16 mouse cellular contexts compared by ENCODE assay signal in genomic region chr17:36982253-36983155, GRCm38 (mm10). TPM values are rescaled to one million over a fixed set of nuclear protein-coding genes. Genes with fewer than 3 reads are reported as not detected.
DNase-seq lines count a peak whose midpoint lies in the region; ATAC-seq and TF ChIP-seq lines count a peak whose summit lies in the region.
"Had no signal": no experiment of that assay in that cellular context is flagged by ENCODE, and none has a peak within 500 bp of the region (broad histone marks: within the 10 kb centered on the region; RNA-seq: fewer than 3 reads in every experiment).

No protein-coding gene starts in this region.

- ATAC-seq in midbrain, postnatal 0 days (ENCODE audit: low FRiP score) = no peak
- ATAC-seq: forebrain, embryonic 16.5 days; liver, postnatal 0 days had no signal

- no peak for TF ChIP-seq CTCF in midbrain, postnatal 0 days (IDR thresholded peaks at IDR 0.05)

- H3K9me3 ChIP-seq in midbrain, embryonic 10.5 days (replicated peaks) = no peaks in the 10 kb centered on the region
- H3K9me3 ChIP-seq in midbrain, postnatal 0 days (ENCODE audit: low read length) = no peaks in the 10 kb centered on the region
- H3K9me3 ChIP-seq in ES-E14 (ENCODE audit: control insufficient read depth, insufficient read depth, low read depth, low read length) = no peaks in the 10 kb centered on the region
- H3K9me3 ChIP-seq: neural tube, embryonic 12.5 days had no signal

- H3K4me1 ChIP-seq in midbrain, embryonic 10.5 days = peaks cover 23% of the 10 kb centered on the region
- H3K4me1 ChIP-seq in midbrain, postnatal 0 days (ENCODE audit: insufficient read depth, low read length) = no peaks in the 10 kb centered on the region
- H3K4me1 ChIP-seq in ES-E14 (ENCODE audit: control insufficient read depth in 2 of 2, insufficient read depth in 2 of 2, low read length in 2 of 2, poor library complexity in 1 of 2) = peaks cover 13 to 28% of the 10 kb centered on the region in 2 experiments
- H3K4me1 ChIP-seq: neural tube, embryonic 12.5 days had no signal

- H3K27me3 ChIP-seq in midbrain, embryonic 10.5 days (ENCODE audit: low read depth, poor library complexity, severe bottlenecking) = peaks cover 74% of the 10 kb centered on the region
- H3K27me3 ChIP-seq in midbrain, postnatal 0 days (ENCODE audit: insufficient read depth, low read length) = no peaks in the 10 kb centered on the region

- no peak overlapping the region for H3K9ac ChIP-seq in midbrain, postnatal 0 days (replicated peaks; ENCODE audit: low read length, poor library complexity, severe bottlenecking)
- H3K9ac ChIP-seq in ES-E14 (ENCODE audit: insufficient read depth, low read depth, low read length, poor library complexity, severe bottlenecking) = peak overlapping the region; percentile 29; the same call in 1 of the 2 replicates
- H3K9ac ChIP-seq: liver, postnatal 0 days; neural tube, embryonic 12.5 days had no signal

- no peak for DNase-seq in midbrain, embryonic 10.5 days (ENCODE audit: low spot score)
- DNase-seq in midbrain, postnatal 0 days (ENCODE audit: low spot score) = no peak
- DNase-seq in ES-E14 (ENCODE audit: low read depth, low spot score) = no peak
- DNase-seq in embryo, embryonic 9.5 days (ENCODE audit: extremely low spot score) = peak; percentile 8
- peak; percentile 29 for DNase-seq in lung, postnatal 25 days (ENCODE audit: low spot score)
- no peak for DNase-seq in urinary bladder, postnatal 10 days (ENCODE audit: low spot score)
- no peak for DNase-seq in layer of hippocampus, adult 18-20 months (ENCODE audit: low spot score in 2 of 2)
- no peak for DNase-seq in kidney, postnatal 25 days
- DNase-seq: adrenal gland, postnatal 10 days; heart, adult 18-20 months; liver, postnatal 0 days had no signal

- H3K4me3 ChIP-seq in midbrain, embryonic 10.5 days = peak overlapping the region; percentile 30; the same call in 1 of the 2 replicates
- H3K4me3 ChIP-seq in midbrain, postnatal 0 days (ENCODE audit: low read depth, low read length) = no peak overlapping the region
- peak overlapping the region in 1 of 2 experiments; percentile 65; a peak in 2 of 4 replicates for H3K4me3 ChIP-seq in ES-E14 (ENCODE audit: insufficient read depth in 1 of 2, low read depth in 1 of 2, low read length in 2 of 2, poor library complexity in 1 of 2, severe bottlenecking in 1 of 2)
- H3K4me3 ChIP-seq: neural tube, embryonic 12.5 days had no signal

- H3K36me3 ChIP-seq in midbrain, embryonic 10.5 days = no peaks in the 10 kb centered on the region
- H3K36me3 ChIP-seq in midbrain, postnatal 0 days (ENCODE audit: insufficient read depth, low read length) = no peaks in the 10 kb centered on the region
- H3K36me3 ChIP-seq in ES-E14 (ENCODE audit: control insufficient read depth, insufficient read depth, low read length, poor library complexity, severe bottlenecking) = peaks cover 8% of the 10 kb centered on the region; the same call in 1 of the 2 replicates
- H3K36me3 ChIP-seq: neural tube, embryonic 12.5 days had no signal

- H3K27ac ChIP-seq in midbrain, embryonic 10.5 days (replicated peaks) = no peak overlapping the region
- H3K27ac ChIP-seq in midbrain, postnatal 0 days (ENCODE audit: low read depth, low read length) = no peak overlapping the region
- peak overlapping the region; percentile 93 for H3K27ac ChIP-seq in ES-E14 (ENCODE audit: insufficient read depth, low read depth, low read length, poor library complexity, severe bottlenecking)
- H3K27ac ChIP-seq: neural tube, embryonic 12.5 days had no signal

- in situ Hi-C loops in ES-E14 (cut with MboI; ENCODE audit: low sequenced_read_pairs in 2 of 2, unreplicated experiment in 2 of 2) = no loop called here

- no peak overlapping the region for H3K4me2 ChIP-seq in midbrain, postnatal 0 days (ENCODE audit: low read depth, low read length, poor library complexity, severe bottlenecking)

- 31% methylated on average over 5 of the region's 5 CpGs for WGBS in midbrain, embryonic 10.5 days
- 41% methylated on average over 5 of the region's 5 CpGs for WGBS in midbrain, postnatal 0 days

TF ChIP-seq in ES-E14, 5 proteins besides CTCF, POLR2A, EP300 and RAD21:
- TF ChIP-seq MAFK (IDR thresholded peaks at IDR 0.05; ENCODE audit: insufficient read depth, low read depth, low read length) = no peak
- TF ChIP-seq ZC3H11A (IDR thresholded peaks at IDR 0.05; ENCODE audit: borderline replicate concordance, low read depth, low read length) = no peak
- no peak for TF ChIP-seq ZNF384 (IDR thresholded peaks at IDR 0.05; ENCODE audit: low read depth, low read length)
- TF ChIP-seq HCFC1 (IDR thresholded peaks at IDR 0.05; ENCODE audit: borderline replicate concordance, insufficient read depth, low read length) = no peak
- TF ChIP-seq CHD2 (IDR thresholded peaks at IDR 0.05; ENCODE audit: low read depth, low read length) = peak; percentile 15; the same call in 1 of the 2 replicates

RNA-seq across cellular contexts. Expression of gene 2410137M14Rik, which starts 1.5 kb away (rescaled TPM):
- not detected in 2 replicates for polyA plus RNA-seq in midbrain, embryonic 10.5 days (2016; fragmentation: Nextera tagmentation; extraction: Ambion mirVana)
- not detected in 2 replicates for total RNA-seq in midbrain, postnatal 0 days (2014; rRNA removed)
- polyA plus RNA-seq in midbrain, postnatal 0 days (2015; fragmentation: Nextera tagmentation; extraction: Ambion mirVana) = 0.39 and 0.52 TPM in 2 replicates
- total RNA-seq in ES-E14 (2012; rRNA removed) = 14.8 and 16.9 TPM in 2 replicates
- not detected for total RNA-seq in layer of hippocampus, adult 18-20 months (2021)
- total RNA-seq: adrenal gland, postnatal 10 days; left cerebral cortex, postnatal 14 days had no signal
- polyA plus RNA-seq: embryonic facial prominence, embryonic 11.5 days; hindbrain, embryonic 11.5 days; liver, postnatal 0 days; neural tube, embryonic 12.5 days had no signal

RNA-seq across cellular contexts. Expression of gene H2-M5, which starts 6.8 kb away (rescaled TPM):
- polyA plus RNA-seq in midbrain, embryonic 10.5 days (2016; fragmentation: Nextera tagmentation; extraction: Ambion mirVana) = 0.83 and 1.2 TPM in 2 replicates
- total RNA-seq in midbrain, postnatal 0 days (2014; rRNA removed) = 2.0 and 4.3 TPM in 2 replicates
- polyA plus RNA-seq in midbrain, postnatal 0 days (2015; fragmentation: Nextera tagmentation; extraction: Ambion mirVana) = 1.3 and 1.6 TPM in 2 replicates
- 49.4 and 55.4 TPM in 2 replicates for total RNA-seq in ES-E14 (2012; rRNA removed)
- total RNA-seq in layer of hippocampus, adult 18-20 months (2021) = under 1 TPM; 0.87 to 0.96 TPM
- total RNA-seq: adrenal gland, postnatal 10 days; heart, adult 18-20 months had no signal
- polyA plus RNA-seq: liver, postnatal 0 days had no signal

RNA-seq across cellular contexts. Expression of gene Zfp57, which starts 18.5 kb away (rescaled TPM):
- 61.6 and 87.8 TPM in 2 replicates for polyA plus RNA-seq in midbrain, embryonic 10.5 days (2016; fragmentation: Nextera tagmentation; extraction: Ambion mirVana)
- total RNA-seq in midbrain, postnatal 0 days (2014; rRNA removed) = 140 and 182 TPM in 2 replicates
- polyA plus RNA-seq in midbrain, postnatal 0 days (2015; fragmentation: Nextera tagmentation; extraction: Ambion mirVana) = 166 and 171 TPM in 2 replicates
- total RNA-seq in ES-E14 (2012; rRNA removed) = 360 and 437 TPM in 2 replicates
- 1 to 10 TPM; 8.1 to 8.7 TPM for total RNA-seq in layer of hippocampus, adult 18-20 months (2021)

RNA-seq across cellular contexts. Expression of gene Znrd1as, which starts 24.1 kb away (rescaled TPM):
- polyA plus RNA-seq in midbrain, embryonic 10.5 days (2016; fragmentation: Nextera tagmentation; extraction: Ambion mirVana) = 8.8 and 10.6 TPM in 2 replicates
- total RNA-seq in midbrain, postnatal 0 days (2014; rRNA removed) = 2.1 and 3.5 TPM in 2 replicates
- polyA plus RNA-seq in midbrain, postnatal 0 days (2015; fragmentation: Nextera tagmentation; extraction: Ambion mirVana) = 2.8 and 3.0 TPM in 2 replicates
- total RNA-seq in ES-E14 (2012; rRNA removed) = 13.8 and 15.1 TPM in 2 replicates
- 1 to 10 TPM; 5.6 to 7.2 TPM for total RNA-seq in layer of hippocampus, adult 18-20 months (2021)

RNA-seq across cellular contexts. Expression of gene Znrd1, which starts 24.1 kb away (rescaled TPM):
- 88.5 and 96.7 TPM in 2 replicates for polyA plus RNA-seq in midbrain, embryonic 10.5 days (2016; fragmentation: Nextera tagmentation; extraction: Ambion mirVana)
- total RNA-seq in midbrain, postnatal 0 days (2014; rRNA removed) = 31.6 and 37.1 TPM in 2 replicates
- 42.4 and 43.7 TPM in 2 replicates for polyA plus RNA-seq in midbrain, postnatal 0 days (2015; fragmentation: Nextera tagmentation; extraction: Ambion mirVana)
- 74.5 and 81.0 TPM in 2 replicates for total RNA-seq in ES-E14 (2012; rRNA removed)
- total RNA-seq in layer of hippocampus, adult 18-20 months (2021) = 10 to 100 TPM; 31.3 to 37.2 TPM

Comparison
In these comparisons a context has a peak if more than half of its experiments do, and no peak if none do; other contexts are left out.
1. DNase-seq: peak in embryo, embryonic 9.5 days (single experiment) and lung, postnatal 25 days (single experiment); none in midbrain, embryonic 10.5 days (single experiment), midbrain, postnatal 0 days (single experiment), ES-E14 (single experiment), urinary bladder, postnatal 10 days (single experiment), layer of hippocampus, adult 18-20 months (0 of 2) and kidney, postnatal 25 days (0 of 2).
2. RNA of gene 2410137M14Rik, which starts 1.5 kb away (total RNA-seq): 14.8 to 16.9 TPM in ES-E14; not detected in layer of hippocampus, adult 18-20 months and not detected in midbrain, postnatal 0 days; every median in the first group is over 10 times any median in the second.
3. RNA of gene Zfp57, which starts 18.5 kb away (total RNA-seq): 360 to 437 TPM in ES-E14 and 140 to 182 TPM in midbrain, postnatal 0 days; 8.1 to 8.7 TPM in layer of hippocampus, adult 18-20 months; every median in the first group is over 10 times any median in the second.